Mouse (Mus musculus) forebrain, embryonic 14.5 days (tissue): ENCODE measurements around the gene Nck2. TPM values are rescaled to one million over a fixed set of nuclear protein-coding genes. Genes with fewer than 3 reads are reported as not detected.

ENCODE experiments used
- ATAC-seq: fragments of 200-750 bp; cut with Nextera tagmentation; 2 replicates; pipeline ENCODE4 v1.8.0; 2017; ENCODE audit warnings: mild to moderate bottlenecking, moderate library complexity
- DNase-seq: peaks from one replicate; pipeline ENCODE4 v3.0.0-alpha.2; 2015; ENCODE audit warnings: low spot score
- H3K27ac ChIP-seq: fragments of 300-500 bp; sonication (generic); 2 replicates; pipeline ENCODE4 v1.5.1; 2014; ENCODE audit warnings: low read depth, mild to moderate bottlenecking, control low read depth, low read length, moderate library complexity
- H3K27me3 ChIP-seq: fragments of 300-500 bp; sonication (generic); replicated peaks from 2 replicates; pipeline ENCODE4 v1.6.1; 2014; ENCODE audit warnings: low read length, control low read depth, mixed read lengths; ENCODE audit not compliant: control insufficient read depth, insufficient read depth
- H3K36me3 ChIP-seq: fragments of 300-500 bp; sonication (generic); 2 replicates; pipeline ENCODE4 v1.6.1; 2014; ENCODE audit warnings: low read length, control low read depth; ENCODE audit not compliant: control insufficient read depth, insufficient read depth
- H3K4me1 ChIP-seq: fragments of 300-500 bp; sonication (generic); 2 replicates; pipeline ENCODE4 v1.6.1; 2014; ENCODE audit warnings: antibody characterized with exemption, low read length, control low read depth; ENCODE audit not compliant: control insufficient read depth, insufficient read depth
- H3K4me2 ChIP-seq: fragments of 300-500 bp; sonication (generic); 2 replicates; pipeline ENCODE4 v1.6.1; 2014; ENCODE audit warnings: mild to moderate bottlenecking, control low read depth, low read length
- H3K4me3 ChIP-seq: fragments of 300-500 bp; sonication (generic); 2 replicates; pipeline ENCODE4 v1.5.1; 2014; ENCODE audit warnings: low read depth, low read length, control low read depth
- H3K9ac ChIP-seq: fragments of 300-500 bp; sonication (generic); 2 replicates; pipeline ENCODE4 v1.6.1; 2014; ENCODE audit warnings: mild to moderate bottlenecking, low read length, control low read depth, moderate library complexity
- H3K9me3 ChIP-seq: fragments of 300-500 bp; sonication (generic); replicated peaks from 2 replicates; pipeline ENCODE4 v1.6.1; 2016; ENCODE audit warnings: low read length, control low read depth, mixed read lengths; ENCODE audit not compliant: control insufficient read depth
- WGBS: fragments of 180-500 bp; shearing (Covaris S2); extraction: QIAGEN DNeasy Blood & Tissue Kit; methylation state at CpG from one replicate; pipeline ENCODE4 v1.1.7; 2014; 5-methylcytosine and 5-hydroxymethylcytosine counted together
- polyA plus RNA-seq: library from polyadenylated mRNA; unstranded; fragments of >200 nt; fragmentation: Nextera tagmentation; extraction: Ambion mirVana; gene quantifications from 2 replicates; pipeline ENCODE4 v1.2.1, GENCODE M21; 2014

The Nck2 gene
- polyA plus RNA-seq, 1 experiment from 2014 or later, result 37.4 TPM

GRCm38 (mm10) chr1:43501143-43501919 lies 57.0 kb downstream of the Nck2 start:
- Histone ChIP-seq H3K9ac (no peak overlapping the region), H3K4me3 (no peak overlapping the region), H3K27me3 (no peaks in the 10 kb centered on the region), H3K4me2 (no peak overlapping the region), H3K36me3 (no peaks in the 10 kb centered on the region), H3K27ac (no peak overlapping the region), H3K4me1 (peaks cover 33% of the 10 kb centered on the region), H3K9me3 (no peaks in the 10 kb centered on the region)
- DNase-seq, result no peak
- no peak for ATAC-seq
- WGBS, result 88% methylated on average over 6 of the region's 6 CpGs

- DNase-seq (no peak), ATAC-seq (no peak)
- Histone ChIP-seq H3K36me3 (no peaks in the 10 kb centered on the region), H3K9me3 (no peaks in the 10 kb centered on the region), H3K4me2 (no peak overlapping the region), H3K27me3 (no peaks in the 10 kb centered on the region), H3K9ac (no peak overlapping the region), H3K4me1 (peaks cover 33% of the 10 kb centered on the region), H3K27ac (no peak overlapping the region), H3K4me3 (no peak overlapping the region)
- WGBS, result 67% methylated on average over 10 of the region's 10 CpGs
Observed at GRCm38 (mm10) chr1:43501920-43502791, 57.8 kb downstream of the Nck2 start.

DNA sequence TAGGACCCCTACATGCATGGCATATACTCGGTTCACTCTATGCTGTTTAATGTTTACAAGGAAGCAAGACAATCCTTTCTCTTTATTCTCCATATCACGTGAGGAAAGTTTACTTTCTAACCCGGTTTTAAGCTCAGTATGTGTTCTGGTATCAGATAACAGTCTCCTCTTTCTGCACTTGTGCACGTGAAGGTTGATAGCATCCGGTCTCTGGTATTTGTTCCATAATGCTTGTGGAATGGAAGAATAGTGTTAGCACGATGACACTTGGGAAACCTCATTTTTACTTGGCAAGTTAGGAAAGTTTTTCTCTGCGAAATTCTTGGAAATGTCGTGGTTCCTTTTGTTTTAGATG lies 58.4 kb downstream of the Nck2 start:
- H3K9me3 ChIP-seq, result no peaks in the 10 kb centered on the region
- no peaks in the 10 kb centered on the region for H3K27me3 ChIP-seq
- DNase-seq (no peak), ATAC-seq (no peak)
- H3K36me3 ChIP-seq, result no peaks in the 10 kb centered on the region
- no peak overlapping the region for H3K4me3 ChIP-seq
- H3K9ac ChIP-seq, result no peak overlapping the region
- no peak overlapping the region for H3K4me2 ChIP-seq
- peaks cover 33% of the 10 kb centered on the region for H3K4me1 ChIP-seq
- no peak overlapping the region for H3K27ac ChIP-seq
- WGBS, result 77% methylated on average over 8 of the region's 8 CpGs

DNA sequence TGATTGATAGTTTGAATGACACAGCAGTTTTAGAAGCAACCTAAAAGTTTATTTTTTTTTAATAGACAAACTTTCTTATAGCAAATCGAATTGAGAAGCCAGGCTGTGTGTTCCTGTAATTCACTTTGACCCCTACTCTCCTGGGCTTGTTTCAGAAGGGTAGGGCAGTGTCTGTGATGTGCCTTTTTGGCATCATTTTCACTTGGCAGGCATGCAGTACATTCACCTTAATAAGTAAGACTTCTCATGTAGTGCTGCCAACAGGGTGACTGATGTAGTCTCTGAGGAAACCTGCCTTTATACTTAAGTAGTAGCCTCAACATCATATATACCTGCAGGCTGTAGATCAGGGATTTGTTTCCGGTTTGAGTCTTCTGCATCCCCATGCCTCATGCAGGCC lies 58.9 kb downstream of the Nck2 start:
- no peak overlapping the region for H3K27ac ChIP-seq
- no peak overlapping the region for H3K4me2 ChIP-seq
- WGBS, result 88% methylated on average over 2 of the region's 2 CpGs
- ATAC-seq, result no peak
- H3K9ac ChIP-seq, result no peak overlapping the region
- no peaks in the 10 kb centered on the region for H3K9me3 ChIP-seq
- DNase-seq, result no peak
- H3K36me3 ChIP-seq, result no peaks in the 10 kb centered on the region
- no peaks in the 10 kb centered on the region for H3K27me3 ChIP-seq
- no peak overlapping the region for H3K4me3 ChIP-seq
- peaks cover 33% of the 10 kb centered on the region for H3K4me1 ChIP-seq

GRCm38 (mm10) chr1:43503676-43504075 lies 59.3 kb downstream of the Nck2 start:
- Histone ChIP-seq H3K27me3 (no peaks in the 10 kb centered on the region), H3K9me3 (no peaks in the 10 kb centered on the region), H3K9ac (no peak overlapping the region), H3K36me3 (no peaks in the 10 kb centered on the region), H3K4me2 (no peak overlapping the region), H3K4me3 (no peak overlapping the region), H3K4me1 (peaks cover 33% of the 10 kb centered on the region), H3K27ac (no peak overlapping the region)
- ATAC-seq (no peak), DNase-seq (no peak)
- WGBS, result 53% methylated on average over 6 of the region's 6 CpGs

DNA sequence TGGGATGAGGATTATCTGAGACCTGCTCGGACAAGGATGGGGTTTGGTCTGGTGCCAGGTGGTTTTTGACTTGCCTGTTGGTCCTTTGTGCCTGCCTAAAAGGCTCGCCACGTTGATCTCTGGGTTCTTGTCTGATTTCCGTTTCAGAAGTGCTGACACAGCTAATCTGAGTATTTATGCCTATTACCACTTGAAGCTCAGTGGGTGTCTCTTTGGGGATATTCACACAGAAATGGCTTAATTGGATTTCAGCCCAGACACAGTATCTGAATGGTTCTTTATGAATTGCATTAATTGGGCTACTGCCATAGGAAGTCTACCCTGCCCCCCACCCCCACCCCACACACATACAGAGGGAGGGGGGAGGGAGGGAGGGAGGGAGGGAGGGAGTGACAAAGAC lies 59.9 kb downstream of the Nck2 start:
- no peak overlapping the region for H3K9ac ChIP-seq
- peak; percentile 93 for DNase-seq
- H3K9me3 ChIP-seq, result no peaks in the 10 kb centered on the region
- H3K36me3 ChIP-seq, result no peaks in the 10 kb centered on the region
- 3% methylated on average over 4 of the region's 4 CpGs for WGBS
- H3K27me3 ChIP-seq, result no peaks in the 10 kb centered on the region
- ATAC-seq, result peak; percentile 83
- peaks cover 29% of the 10 kb centered on the region for H3K4me1 ChIP-seq
- H3K27ac ChIP-seq, result no peak overlapping the region
- H3K4me3 ChIP-seq, result no peak overlapping the region
- H3K4me2 ChIP-seq, result no peak overlapping the region

- 91% methylated on average over 3 of the region's 3 CpGs for WGBS
- no peak overlapping the region for H3K9ac ChIP-seq
- no peak for DNase-seq
- no peaks in the 10 kb centered on the region for H3K9me3 ChIP-seq
- H3K27me3 ChIP-seq, result no peaks in the 10 kb centered on the region
- ATAC-seq, result no peak
- H3K4me2 ChIP-seq, result no peak overlapping the region
- H3K4me3 ChIP-seq, result no peak overlapping the region
- H3K27ac ChIP-seq, result no peak overlapping the region
- peaks cover 26% of the 10 kb centered on the region for H3K4me1 ChIP-seq
- no peaks in the 10 kb centered on the region for H3K36me3 ChIP-seq
Observed at GRCm38 (mm10) chr1:43506638-43507037, 62.3 kb downstream of the Nck2 start.

DNA sequence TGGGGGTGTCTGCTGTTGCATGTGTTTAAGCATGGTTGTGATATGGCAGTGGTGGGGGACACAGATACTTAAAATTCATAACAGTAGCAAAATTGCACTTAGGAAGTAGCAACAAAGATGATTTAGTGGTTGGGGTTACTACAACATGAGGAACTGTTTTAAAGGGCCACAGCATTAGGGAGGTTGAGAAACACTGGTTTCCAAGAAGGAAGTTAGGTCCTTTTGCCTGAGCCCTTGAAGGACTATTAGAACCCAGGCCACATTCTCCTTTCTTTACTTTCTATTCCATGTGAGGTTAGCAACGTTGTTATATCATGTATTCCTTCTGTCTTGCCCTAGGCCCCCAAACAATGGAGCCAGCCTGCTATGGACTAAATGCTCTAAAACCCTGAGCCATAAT lies 63.4 kb downstream of the Nck2 start:
- ATAC-seq, result no peak
- Histone ChIP-seq H3K36me3 (0 out of 2 replicates have a peak, but pooled peaks cover 3% of the 10 kb centered on the region), H3K4me1 (peaks cover 17% of the 10 kb centered on the region), H3K9ac (no peak overlapping the region), H3K27me3 (no peaks in the 10 kb centered on the region), H3K4me3 (no peak overlapping the region), H3K27ac (no peak overlapping the region), H3K4me2 (no peak overlapping the region), H3K9me3 (no peaks in the 10 kb centered on the region)
- WGBS, result 84% methylated on average over 1 of the region's 1 CpGs
- DNase-seq, result no peak

GRCm38 (mm10) chr1:43511256-43511655 lies 66.9 kb downstream of the Nck2 start:
- Histone ChIP-seq H3K4me3 (no peak overlapping the region), H3K36me3 (peaks cover 10% of the 10 kb centered on the region; the same call in 1 of the 2 replicates), H3K4me1 (no peaks in the 10 kb centered on the region), H3K27ac (no peak overlapping the region), H3K9me3 (no peaks in the 10 kb centered on the region), H3K9ac (no peak overlapping the region), H3K4me2 (no peak overlapping the region), H3K27me3 (no peaks in the 10 kb centered on the region)
- ATAC-seq (peak; percentile 44; the same call in 1 of the 2 replicates), DNase-seq (no peak)
- WGBS, result 90% methylated on average over 12 of the region's 12 CpGs
